Mouse (Mus musculus) testis, adult 2 months (tissue): ENCODE measurements around the gene Prkci. TPM values are rescaled to one million over a fixed set of nuclear protein-coding genes. Genes with fewer than 3 reads are reported as not detected.

Experiments used
- H3K27ac ChIP-seq: fragments of 200-500 bp; 2 replicates; pipeline ENCODE4 v1.5.1; 2012; ENCODE audit warnings: low read depth, low read length; ENCODE audit not compliant: control insufficient read depth, insufficient read depth
- H3K27me3 ChIP-seq: fragments of 200-500 bp; 2 replicates; pipeline ENCODE4 v1.6.1; 2012; ENCODE audit warnings: mild to moderate bottlenecking, low read length, moderate library complexity; ENCODE audit not compliant: control insufficient read depth, insufficient read depth
- H3K36me3 ChIP-seq: fragments of 200-500 bp; 2 replicates; pipeline ENCODE4 v1.6.1; 2012; ENCODE audit warnings: mild to moderate bottlenecking, low read length; ENCODE audit not compliant: control insufficient read depth, insufficient read depth
- H3K4me1 ChIP-seq: fragments of 200-500 bp; 2 replicates; pipeline ENCODE4 v1.6.1; 2012; ENCODE audit warnings: low read length; ENCODE audit not compliant: control insufficient read depth, insufficient read depth
- H3K4me3 ChIP-seq: fragments of 200-500 bp; 2 replicates; pipeline ENCODE4 v1.5.1; 2012; ENCODE audit warnings: low read depth, mild to moderate bottlenecking, low read length, moderate library complexity, mixed read lengths; ENCODE audit not compliant: control insufficient read depth
- CTCF ChIP-seq: fragments of 200-500 bp; IDR thresholded peaks from 2 replicates; pipeline ENCODE4 v1.5.1; 2012; ENCODE audit warnings: low read depth, mild to moderate bottlenecking, inconsistent platforms, low read length, moderate library complexity; ENCODE audit not compliant: control insufficient read depth, insufficient read depth, insufficient replicate concordance
- POLR2A ChIP-seq: fragments of 200-500 bp; IDR thresholded peaks from 2 replicates; pipeline ENCODE4 v1.6.1; 2012; ENCODE audit warnings: low read depth, mild to moderate bottlenecking, inconsistent platforms, low read length, moderate library complexity; ENCODE audit not compliant: control insufficient read depth
- polyA plus RNA-seq: library from polyadenylated mRNA; depleted of rRNA; stranded (reverse); fragments of >200 nt; gene quantifications from 2 replicates; pipeline ENCODE4 v1.2.3, GENCODE M21; 2012; rRNA removed

The Prkci gene
- 7.7 and 8.5 TPM in 2 replicates for polyA plus RNA-seq

DNA sequence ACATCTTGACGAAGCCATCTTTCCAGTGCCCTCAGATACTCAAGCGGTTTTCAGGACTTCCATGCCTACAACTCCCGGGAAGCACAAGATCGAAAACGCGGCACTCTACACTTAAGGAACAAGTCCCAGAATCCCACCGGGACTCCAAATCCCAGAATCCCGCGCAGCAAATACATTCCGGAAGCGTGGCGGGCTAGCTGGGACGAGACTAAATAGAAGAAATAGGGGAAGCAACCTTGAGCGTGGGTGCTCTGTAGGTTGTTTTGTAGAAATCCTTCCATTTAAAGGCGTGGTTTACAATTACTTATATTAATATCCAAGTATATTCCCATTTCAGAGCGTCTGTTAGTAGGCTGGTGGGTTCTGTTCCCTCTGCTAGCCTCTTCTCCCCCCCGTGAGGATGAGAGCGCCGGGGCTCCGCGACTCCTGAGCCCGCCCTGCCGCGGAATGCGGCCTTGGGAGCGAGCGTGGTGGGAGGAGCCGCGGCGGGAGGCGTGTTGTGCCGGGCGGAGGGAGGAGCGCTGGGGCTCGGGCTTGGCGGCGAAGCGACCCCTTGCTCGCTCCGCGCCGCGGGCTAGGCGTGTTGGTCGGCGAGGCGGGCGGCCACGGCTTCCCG, at the start of gene Prkci:
Prkci (plus strand) TSS at position 465 of the 616 bp plus-strand sequence.
- peak within 1 kb of the TSS; percentile 99 for H3K4me3 ChIP-seq
- H3K36me3 ChIP-seq, result no peaks in the 10 kb centered on the region
- peak within 1 kb of the TSS; percentile 93 for H3K27ac ChIP-seq
- TF ChIP-seq POLR2A (peak; percentile 56), CTCF (no peak)
- H3K27me3 ChIP-seq, result no peaks in the 10 kb centered on the region
- H3K4me1 ChIP-seq, result peaks cover 4% of the 10 kb centered on the region

DNA sequence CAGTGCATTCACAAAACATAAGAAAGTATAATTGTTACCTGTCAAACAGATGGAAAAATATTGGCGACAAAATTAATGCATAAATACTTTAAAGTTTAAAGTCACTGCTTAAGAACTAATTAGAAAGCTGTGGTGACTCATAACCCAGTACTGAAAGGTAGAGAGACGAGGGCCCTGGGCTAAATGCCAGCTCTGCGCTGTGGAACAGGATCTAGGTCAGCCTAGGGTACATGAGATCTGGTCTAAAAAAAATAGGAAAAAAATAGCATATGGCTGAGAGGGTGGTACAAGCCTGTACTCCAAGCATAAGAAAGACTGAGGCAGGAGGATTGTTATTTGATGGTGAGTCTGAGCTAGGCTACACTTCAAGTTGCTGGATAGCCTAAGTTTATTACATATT, 43.9 kb upstream of the Prkci start:
- no peaks in the 10 kb centered on the region; the same call in 1 of the 2 replicates for H3K36me3 ChIP-seq

GRCm38 (mm10) chr3:30952273-30953070, 43.1 kb upstream of the Prkci start:
- Histone ChIP-seq H3K4me1 (no peaks in the 10 kb centered on the region), H3K27ac (no peak overlapping the region), H3K27me3 (no peaks in the 10 kb centered on the region), H3K4me3 (no peak overlapping the region), H3K36me3 (no peaks in the 10 kb centered on the region; the same call in 1 of the 2 replicates)
- no peak for TF ChIP-seq CTCF
- TF ChIP-seq POLR2A, result no peak

More for the DNA sequence above, 43.9 kb upstream of the Prkci start:
- Histone ChIP-seq H3K27me3 (no peaks in the 10 kb centered on the region), H3K27ac (no peak overlapping the region), H3K4me3 (no peak overlapping the region), H3K4me1 (no peaks in the 10 kb centered on the region)
- TF ChIP-seq POLR2A (no peak), CTCF (no peak)

DNA sequence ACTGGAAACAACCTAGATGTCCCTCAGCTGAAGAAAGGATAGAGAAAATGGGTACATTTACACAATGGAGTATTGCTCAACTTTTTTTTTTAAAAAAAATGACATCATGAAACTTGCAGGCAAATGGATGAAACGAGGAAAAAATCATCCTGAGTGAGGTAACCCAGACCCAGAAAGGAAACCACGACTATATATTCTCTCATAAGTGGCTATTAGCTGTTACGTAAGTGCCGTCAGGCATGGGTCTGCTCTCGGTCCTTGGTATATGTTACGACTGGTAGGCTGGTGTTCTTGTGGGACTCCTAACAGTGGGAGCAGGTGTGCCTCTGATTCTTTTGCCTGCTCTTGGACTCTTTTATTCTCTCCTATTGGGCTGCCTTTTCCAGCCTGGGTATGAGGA, 39.2 kb upstream of the Prkci start:
- Histone ChIP-seq H3K4me1 (no peaks in the 10 kb centered on the region), H3K27ac (no peak overlapping the region), H3K36me3 (no peaks in the 10 kb centered on the region), H3K27me3 (no peaks in the 10 kb centered on the region), H3K4me3 (no peak overlapping the region)
- TF ChIP-seq CTCF (no peak), POLR2A (no peak)

GRCm38 (mm10) chr3:30958709-30959108, 36.8 kb upstream of the Prkci start:
- Histone ChIP-seq H3K36me3 (no peaks in the 10 kb centered on the region; the same call in 1 of the 2 replicates), H3K4me3 (no peak overlapping the region), H3K27ac (no peak overlapping the region), H3K27me3 (no peaks in the 10 kb centered on the region), H3K4me1 (no peaks in the 10 kb centered on the region)
- no peak for TF ChIP-seq CTCF
- TF ChIP-seq POLR2A, result no peak

DNA sequence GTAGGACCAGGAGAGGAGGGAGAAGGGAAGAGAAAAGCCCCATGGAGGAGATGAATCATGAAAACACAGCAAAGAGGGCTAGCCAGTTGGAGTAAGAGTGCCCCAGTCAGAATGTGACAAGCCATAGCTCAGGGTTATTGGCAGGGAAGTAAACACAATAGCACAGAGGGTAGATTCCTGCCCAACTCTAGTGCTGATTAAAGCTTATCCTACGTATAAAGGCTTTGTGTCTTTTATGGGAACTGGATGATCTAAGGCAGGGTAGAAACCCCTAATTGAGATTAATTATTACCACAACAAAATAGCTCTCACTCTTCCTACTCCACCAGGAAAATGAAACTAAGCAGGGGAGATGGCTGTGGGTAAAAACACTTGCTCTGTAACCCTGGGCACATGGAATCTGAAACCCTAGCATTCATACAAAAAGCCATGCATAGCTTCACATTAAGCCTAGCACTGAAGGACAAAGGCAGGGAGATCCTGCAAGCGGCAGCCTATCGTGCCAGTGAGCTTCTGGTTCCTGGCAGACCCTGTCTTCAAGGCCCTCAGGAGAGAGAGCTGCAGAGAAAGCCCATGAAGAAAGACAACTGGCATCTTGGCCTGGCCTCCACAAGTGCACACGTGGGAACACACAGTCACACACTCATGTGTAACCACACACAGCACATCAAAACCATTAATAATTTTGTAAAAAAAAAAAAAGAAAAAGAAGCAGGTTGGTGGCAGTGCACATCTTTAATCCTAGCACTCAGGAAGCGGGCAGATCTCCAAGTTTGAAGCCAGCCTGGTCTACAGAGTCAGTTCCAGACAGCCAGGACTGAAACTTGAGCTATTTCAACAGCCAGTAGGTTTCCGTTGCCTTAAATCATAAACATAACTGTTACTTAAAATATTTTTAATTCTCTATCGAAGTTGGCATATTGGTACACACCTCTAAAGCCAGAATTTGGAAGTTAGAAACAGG, 35.4 kb upstream of the Prkci start:
- no peaks in the 10 kb centered on the region; the same call in 1 of the 2 replicates for H3K36me3 ChIP-seq
- H3K27me3 ChIP-seq, result no peaks in the 10 kb centered on the region
- H3K4me1 ChIP-seq, result no peaks in the 10 kb centered on the region
- TF ChIP-seq CTCF, result no peak
- no peak for TF ChIP-seq POLR2A
- H3K4me3 ChIP-seq, result no peak overlapping the region
- no peak overlapping the region for H3K27ac ChIP-seq
